Mouse (Mus musculus) A20 (cell line): ENCODE data around the gene Ypel3.
"Not testable (repeated sequence)": the region's sequence is repeated elsewhere in the genome, so short reads cannot be mapped to it uniquely, and the experiment has no call there.

ENCODE experiments used
- DNase-seq: peaks from one replicate; pipeline ENCODE4 v3.0.0-alpha.2; 2011; ENCODE audit warnings: low read depth, low spot score

The Ypel3 gene

DNA sequence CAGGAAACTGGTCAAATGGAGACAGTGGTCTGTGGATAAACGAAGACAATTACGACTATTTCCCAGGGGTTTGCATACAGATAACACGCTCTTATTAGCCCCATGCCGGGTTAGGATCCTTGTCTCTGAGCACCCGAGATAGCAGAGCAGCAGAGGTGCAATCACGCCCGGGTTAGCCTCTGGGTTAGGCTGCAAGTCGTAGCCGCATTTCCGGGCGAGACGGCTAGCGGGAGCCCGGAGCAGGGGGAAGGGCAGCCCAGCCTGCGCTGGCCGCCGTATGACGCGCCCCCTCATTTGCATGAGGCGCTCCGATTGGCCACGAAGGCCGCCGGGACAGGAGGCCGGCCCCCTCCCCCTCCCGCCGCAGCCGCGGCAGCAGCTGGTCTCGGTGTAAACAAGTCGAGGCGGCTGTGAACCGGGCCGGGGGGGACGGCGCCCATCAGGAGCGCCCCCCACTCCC is at the start of gene Ypel3:
Ypel3 (plus strand) TSS at position 358 of the 460 bp plus-strand sequence.
- DNase-seq: peak; percentile 95

DNA sequence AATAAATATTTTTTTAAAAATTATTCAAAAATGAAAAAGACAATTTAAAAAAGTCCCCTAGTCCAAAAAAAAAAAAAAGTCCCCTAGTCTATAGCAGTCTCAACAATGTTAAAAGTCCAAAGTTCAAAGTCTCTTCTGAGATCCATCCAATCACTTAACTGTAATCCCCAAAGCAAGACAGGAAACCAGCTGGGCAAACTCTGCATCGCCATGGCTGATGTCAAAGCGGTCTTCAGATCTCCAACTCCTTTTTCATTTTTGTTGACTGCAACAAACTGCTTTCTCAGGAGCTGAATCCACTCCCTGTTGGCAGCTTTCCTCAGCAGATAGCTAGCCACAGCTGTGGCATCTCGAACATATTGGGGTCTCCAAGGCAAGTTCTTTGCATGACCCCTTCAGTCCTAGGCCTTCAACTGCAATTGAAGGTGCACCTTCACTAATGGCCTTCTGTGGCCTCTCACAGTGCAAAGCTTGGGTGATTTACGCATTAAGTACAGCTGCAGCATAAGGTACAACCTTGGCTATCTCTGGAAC is 46.4 kb upstream of the Ypel3 start:
- not testable (repeated sequence) for DNase-seq

DNA sequence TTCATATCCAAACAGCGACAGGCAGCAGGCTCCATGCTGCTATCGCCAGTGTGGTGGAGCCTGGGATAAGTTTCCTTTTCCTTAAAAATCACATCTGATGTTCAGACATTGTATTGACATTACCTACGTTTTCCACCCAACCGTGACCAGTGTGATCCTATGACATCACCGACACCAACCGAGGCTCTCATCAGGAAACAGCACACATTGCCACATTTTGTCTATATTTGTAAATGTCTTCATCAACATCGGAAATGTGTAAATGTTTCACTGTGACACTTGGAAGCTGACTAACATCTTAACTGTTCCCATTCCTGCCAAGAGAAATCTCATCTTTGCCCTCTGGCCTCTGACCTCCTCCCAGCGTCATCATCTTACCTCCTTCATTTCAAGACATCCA is 40.6 kb upstream of the Ypel3 start:
- no peak for DNase-seq

DNA sequence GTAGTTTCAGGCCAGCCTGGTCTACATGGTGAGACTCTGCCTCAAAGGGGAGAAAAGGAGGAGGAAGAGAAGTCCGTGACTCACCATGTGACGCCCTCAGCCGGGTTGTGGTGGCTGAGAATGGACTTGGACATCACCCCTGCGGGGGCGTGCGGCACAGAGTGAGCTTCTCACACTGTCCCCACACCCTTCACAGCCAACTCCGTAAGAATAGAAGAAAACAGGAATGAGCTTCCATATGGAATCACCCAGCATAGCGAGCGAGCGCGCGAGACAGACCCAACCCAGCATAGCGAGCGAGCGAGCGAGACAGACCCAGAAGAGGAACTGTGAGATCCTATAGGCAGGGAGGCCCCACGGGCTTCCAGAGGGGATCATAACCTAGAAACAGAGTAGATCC is 37.2 kb upstream of the Ypel3 start:
- DNase-seq: no peak

DNA sequence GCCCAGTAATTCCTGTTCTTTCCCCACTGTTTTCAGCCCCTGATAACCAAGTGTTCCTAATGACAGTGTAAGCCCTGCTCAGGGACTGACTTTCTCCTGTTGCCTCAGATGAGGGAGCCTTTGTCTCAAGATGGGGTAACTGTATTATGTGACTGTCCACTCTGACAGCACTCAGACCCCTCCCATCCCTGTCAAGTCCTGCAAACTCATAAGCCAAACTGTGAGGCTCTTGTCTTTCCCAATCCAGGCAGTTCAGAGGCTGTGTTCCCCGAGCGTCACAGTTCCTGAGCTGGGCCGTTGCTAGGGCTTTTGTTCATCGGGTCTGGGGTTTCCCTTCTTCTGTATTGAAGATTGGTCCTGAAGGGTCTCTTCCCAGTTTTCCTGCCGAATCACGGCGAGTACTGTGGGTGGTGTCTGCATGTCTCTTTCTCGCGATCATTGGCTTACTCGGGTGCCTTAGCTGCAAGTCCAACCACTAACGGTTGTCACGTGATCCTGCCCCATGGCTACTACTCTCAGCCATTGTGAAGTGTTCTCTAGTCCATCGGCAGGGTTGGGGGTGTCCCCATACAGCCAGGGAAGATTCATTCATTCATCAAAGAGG is 36.5 kb upstream of the Ypel3 start:
- DNase-seq: no peak

DNA sequence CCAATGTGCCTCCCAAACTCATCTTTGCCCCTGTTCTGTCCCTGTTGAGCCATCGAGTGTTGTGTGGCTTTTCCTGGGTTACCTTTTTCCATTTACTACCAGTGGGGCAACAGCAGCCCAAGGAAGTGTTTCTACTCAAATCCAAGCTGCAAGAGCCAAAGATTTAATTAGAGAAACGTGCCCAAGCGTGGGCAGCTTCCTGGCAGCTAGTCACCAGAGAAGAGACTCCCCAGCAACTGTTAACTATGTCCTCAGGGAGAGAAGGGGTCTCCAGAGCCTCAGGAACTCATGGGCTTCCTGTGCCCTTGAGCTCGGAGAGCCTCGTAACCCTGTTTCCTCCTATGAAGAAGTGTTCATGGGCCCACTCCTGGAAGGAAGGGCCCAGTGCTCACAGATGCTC is 35.8 kb upstream of the Ypel3 start:
- no peak for DNase-seq

DNA sequence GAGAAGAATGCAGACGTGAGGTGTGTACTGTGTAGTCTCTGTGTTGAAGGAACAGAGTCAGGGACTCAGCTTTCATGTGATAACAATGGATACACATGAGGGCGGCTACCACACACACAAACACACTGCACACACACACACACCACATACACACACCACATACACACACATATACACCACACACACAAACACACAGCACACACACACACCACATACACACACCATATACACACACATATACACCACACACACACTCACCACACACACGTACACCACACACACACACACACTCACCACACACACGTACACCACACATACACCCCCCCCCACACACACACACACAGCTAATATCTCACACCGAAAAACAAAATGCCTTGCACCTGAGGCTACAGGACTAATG is 35.3 kb upstream of the Ypel3 start:
- no peak for DNase-seq

DNA sequence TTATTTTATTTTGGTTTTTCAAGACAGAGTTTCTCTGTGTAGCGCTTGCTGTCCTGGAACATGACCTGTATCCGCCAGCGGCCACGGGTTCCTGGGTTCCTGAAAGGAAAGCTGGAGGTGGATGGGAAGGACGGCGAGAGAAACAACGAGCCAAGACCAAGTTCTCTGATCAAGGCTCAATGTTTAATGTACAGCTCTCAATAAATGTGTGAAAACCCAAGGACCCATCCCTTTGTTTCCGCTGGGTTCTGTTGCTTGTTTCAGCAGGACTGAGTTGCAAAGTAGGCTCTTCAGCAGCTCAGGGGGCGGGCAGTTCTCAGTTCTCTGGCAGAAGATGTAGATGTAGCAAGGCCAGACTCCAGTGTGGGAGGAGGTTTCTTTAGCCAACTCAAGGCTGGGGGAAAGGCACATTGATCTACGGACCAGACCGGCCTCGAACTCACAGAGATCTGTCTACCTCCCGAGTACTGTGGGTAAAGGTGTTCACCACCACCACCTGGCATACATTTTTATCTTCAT is 34.7 kb upstream of the Ypel3 start:
- no peak for DNase-seq

DNA sequence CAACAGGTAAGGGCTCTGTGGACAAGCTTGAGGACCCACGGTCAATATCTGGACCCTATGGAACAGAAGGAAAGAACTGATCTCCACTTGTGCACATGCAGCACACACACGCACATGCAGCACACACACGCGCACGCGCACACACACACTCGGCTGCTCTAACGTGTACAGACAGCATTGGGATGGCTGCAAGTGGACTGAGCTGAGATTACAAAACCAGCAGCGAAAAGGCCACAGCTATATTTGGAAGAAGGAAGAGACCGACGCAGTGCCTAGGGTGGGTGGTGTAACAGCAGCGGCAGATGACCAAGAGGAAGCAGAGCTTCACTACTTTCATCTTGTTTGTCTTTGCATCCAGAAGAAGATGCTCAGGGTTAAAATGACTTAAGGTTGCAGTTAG is 30.7 kb upstream of the Ypel3 start:
- peak; percentile 55 for DNase-seq

DNA sequence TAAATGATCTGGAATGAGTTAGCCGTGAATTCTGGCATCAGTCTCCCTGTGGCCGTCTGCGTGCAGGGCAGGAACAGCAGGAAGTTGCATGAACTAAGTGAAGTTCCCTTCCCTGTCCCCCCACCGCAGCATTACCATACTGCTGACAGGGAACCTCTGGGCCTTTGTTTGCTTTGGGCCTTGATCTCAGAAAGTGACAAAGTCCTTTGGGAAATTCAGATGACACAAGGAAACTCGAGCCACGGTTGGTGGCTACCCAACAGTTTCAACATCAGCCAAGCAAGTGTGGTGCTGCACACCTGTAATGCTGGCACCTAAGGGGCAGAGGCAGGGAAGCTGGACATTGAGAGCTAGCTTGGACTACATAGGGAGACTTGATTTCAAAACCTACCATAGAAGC is 30.0 kb upstream of the Ypel3 start:
- peak; percentile 11 for DNase-seq

DNA sequence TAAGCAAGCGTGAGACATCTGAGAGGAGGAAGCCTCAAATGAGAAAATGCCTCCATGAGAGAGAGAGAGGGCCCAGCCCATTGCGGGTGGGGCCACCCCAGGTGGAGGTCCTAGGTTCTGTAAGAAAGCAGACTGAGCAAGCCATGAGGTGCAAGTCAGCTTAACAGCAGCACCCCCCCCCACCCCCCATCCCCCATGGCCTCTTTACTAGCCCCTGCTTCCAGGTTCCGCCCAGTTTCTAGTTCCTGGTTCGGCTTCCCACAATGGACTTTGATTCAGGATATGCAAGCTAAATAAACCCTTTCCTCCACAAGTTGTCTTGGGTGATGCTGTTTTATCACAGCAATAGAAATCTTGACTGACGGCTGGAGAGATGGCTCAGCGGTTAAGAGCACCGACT is 27.9 kb upstream of the Ypel3 start:
- no peak for DNase-seq

DNA sequence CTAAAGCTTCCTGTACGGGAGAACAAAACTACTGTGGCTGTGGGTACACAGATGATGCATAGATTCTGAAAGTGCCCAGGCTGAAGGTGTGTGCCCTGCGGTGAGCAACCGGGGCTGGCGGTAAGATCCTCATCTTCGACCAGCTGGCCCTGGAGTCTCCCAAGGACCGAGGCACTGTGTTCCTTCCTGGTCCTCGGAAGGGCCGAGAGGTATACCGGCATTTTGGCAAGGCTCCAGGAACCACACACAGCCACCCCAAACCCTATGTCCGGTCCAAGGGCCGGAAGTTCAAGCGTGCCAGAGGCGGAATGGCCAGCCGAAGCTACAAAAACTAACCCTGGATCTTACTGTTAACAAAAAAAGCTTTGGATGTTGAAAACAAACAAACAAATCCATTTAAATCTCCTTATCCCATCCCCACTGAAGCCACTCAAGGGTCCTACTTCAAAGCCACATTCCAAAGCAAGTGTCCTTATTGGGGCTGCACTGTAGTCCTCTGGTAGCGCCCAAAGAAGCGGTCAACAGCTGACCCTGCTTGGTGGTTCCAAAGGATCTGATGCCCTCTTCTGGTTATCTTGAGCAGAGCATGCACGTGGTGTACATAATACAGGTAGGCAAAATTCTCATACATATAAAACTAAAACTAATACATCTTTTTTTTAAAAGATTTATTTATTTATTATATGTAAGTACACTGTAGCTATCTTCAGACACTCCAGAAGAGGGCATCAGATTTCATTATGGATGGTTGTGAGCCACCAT is 27.0 kb upstream of the Ypel3 start:
- DNase-seq: peak; percentile 17

DNA sequence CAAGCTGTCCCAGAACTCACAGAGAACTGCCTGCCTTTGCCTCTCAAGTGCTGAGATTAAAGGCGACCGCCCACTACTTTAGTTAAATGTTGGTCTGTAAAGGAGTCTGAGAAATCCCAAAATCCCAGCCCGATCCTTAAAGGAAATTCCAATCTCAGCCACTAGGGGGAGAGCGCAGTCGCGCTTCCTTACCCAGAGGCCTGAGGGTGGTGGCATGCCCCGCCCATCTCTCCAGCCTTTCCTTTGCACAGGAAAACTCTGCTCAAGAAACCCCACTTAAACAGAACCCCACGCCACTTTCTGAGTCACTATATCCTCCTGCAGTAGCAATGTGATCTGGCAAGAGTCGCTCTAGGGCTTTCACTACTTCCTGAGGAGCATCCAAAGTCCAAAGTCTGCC is 21.9 kb upstream of the Ypel3 start:
- DNase-seq: peak; percentile 80

DNA sequence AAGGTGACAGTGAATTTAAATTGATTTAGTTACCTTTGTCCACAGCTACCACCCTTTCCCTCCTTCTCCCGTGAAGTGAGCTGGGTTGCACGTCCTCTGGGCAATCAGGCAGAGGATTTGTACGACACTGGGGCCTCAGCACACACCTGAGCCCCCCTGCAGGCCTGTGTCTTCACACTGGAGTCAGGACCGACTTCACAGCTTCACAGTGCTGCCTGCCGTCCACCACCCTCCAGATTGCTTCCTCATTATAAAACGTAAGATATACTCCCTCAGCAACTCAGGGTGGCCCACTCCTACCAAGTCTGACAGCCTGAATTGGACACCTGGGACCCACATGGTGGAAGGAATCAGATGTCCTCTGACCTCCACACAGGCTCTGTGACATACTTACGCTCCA is 18.2 kb upstream of the Ypel3 start:
- no peak for DNase-seq

DNA sequence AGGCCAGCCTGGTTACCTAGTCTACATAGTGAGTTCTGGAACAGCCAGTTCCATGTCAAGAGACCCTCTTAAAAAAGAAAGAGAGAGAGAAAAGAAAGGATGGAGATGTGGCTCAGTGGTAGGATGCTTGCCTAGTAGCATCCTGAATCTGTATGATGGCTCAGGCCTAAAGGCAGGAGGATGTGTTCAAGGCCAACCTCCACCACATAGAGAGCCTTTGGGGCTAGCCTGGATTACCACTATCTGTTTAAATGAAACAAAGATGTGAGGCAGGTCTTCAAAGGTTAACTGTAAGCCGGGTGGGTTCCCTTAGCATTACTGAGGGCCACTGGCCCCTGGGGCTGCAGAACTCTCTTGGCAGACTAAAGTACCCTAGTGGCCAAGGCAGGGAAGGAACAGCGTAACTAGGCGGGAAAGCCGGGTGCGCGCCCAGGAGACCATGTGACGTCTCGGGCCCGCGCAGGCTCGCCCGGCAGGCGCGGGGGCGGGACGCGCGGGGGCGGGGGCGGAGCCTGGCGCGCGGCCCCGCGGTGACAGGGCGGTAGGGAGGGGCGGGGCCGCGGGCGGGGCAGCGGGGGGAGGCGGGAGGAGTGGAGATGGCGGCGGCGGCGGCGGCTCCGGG is 17.6 kb upstream of the Ypel3 start, which contains the start of gene Mapk3:
Mapk3 (plus strand) TSS at position 552 of the 622 bp plus-strand sequence.
- DNase-seq: peak; percentile 94

DNA sequence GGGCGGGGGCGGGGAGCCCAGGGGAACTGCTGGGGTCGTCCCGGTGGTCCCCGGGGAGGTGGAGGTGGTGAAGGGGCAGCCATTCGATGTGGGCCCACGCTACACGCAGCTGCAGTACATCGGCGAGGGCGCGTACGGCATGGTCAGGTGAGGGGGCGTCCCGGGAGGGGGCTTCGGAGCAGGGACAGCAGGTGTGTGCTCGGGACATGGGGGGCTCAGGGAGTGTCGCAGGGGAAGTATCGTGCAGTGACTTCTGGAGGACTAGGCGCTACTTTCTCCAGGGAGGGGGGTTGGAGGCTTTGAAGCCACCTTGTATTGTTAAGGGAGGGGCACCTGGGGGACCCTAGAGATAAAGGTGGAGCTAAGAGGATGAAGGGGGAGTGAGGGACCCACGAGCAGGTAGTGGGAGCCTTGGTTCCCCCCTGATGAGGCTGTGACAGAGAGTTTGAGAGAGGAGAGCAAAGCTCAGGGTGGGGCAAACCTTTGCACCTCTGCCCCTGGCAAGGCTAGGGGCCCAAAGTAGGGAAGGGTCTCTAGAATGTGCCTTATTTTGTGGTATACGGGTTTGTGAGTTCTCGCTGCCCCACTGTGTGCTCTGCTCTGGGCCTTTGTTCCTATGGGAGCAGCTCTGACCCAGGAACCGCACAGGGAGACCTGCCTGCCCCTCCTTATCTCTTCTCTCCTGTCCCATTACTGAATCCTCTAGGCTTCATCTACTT is 16.9 kb upstream of the Ypel3 start:
- DNase-seq: no peak

DNA sequence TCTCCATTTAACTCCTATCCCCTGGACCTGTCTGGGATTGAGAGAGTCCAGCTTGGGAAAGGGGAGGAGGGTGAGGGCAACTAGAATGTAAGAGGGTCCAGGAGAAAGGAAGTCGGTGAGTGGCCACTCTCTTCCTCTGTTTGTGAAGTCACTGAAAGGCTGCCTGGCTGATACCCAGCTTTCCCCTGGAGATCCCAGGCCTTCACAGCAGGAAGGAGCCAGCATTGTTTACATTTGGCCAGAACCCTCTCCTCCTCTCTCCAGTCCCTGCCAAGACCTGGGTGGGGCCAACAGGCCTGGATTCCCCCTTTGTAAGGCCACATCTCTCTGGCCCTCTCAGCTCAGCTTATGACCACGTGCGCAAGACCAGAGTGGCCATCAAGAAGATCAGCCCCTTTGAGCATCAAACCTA is 16.4 kb upstream of the Ypel3 start:
- DNase-seq: no peak

DNA sequence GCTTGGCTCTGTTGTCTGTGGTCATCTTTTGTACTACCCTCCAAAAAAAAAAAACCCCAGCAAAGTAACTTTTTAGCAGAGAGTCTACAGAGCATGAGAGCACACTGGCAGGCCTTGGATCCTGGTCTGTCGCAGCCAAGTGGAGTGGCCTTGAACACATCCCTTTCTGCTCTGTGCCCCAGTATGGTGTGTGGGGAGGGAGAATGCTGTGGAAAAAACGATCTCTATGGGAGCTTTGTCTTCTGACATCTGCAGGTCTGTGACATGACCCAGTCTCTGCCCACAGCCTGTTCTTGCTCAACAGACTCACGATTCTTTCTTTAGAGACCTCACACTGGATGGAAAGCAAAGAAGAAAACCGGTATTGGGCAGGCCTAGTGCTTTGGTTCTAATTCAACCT is 15.8 kb upstream of the Ypel3 start:
- no peak for DNase-seq

DNA sequence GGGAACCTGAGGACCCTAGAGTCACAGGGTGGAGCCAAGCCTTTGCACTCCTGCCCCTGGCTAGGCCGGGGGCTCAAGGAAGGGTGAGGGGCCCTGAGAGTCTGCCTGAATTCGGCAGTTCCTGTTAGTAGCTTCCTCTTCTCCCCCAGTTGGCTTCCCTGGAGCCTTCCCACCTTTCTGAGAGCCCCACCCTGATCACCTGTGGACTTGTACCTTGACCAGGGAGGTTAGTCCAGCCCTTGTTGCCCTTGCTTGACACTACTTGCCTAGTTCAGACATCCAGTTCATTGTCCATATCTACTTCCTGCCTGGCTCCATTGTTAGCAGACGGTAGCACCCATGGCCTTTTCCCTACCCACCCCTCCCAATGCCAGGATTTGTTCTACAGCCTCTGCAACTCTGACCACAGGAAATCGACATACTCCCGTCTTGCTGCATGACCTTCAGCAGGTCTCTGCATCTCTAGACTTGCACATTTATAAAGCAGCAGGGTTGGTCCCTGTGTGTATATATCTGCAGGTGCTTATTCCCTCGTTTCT is 15.2 kb upstream of the Ypel3 start:
- no peak for DNase-seq

DNA sequence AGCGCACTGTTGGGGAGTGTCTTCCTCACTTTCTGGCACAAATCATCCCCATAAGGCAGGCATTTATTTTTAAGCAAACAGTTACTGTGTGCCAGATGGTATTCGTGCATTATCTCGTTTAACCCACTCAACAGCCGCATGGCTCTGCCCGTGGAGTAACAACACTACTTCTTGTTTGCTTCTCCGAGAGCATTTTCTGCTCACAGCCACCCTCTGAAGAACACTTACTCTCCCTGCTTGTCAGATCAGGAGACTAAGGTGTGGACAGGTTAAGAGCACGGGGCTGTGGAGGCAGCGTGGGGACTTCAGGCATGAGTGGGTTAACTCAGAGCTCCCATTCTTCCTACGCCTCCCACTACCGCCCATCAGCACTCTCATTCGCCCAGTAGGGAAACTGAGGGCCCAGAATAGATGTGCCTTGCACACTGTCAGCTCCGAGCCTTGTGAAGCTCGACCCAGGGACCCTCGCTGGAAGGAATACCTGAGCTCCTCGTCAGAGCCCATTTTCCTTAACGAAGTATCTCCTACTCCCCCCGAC is 14.2 kb upstream of the Ypel3 start:
- no peak for DNase-seq

DNA sequence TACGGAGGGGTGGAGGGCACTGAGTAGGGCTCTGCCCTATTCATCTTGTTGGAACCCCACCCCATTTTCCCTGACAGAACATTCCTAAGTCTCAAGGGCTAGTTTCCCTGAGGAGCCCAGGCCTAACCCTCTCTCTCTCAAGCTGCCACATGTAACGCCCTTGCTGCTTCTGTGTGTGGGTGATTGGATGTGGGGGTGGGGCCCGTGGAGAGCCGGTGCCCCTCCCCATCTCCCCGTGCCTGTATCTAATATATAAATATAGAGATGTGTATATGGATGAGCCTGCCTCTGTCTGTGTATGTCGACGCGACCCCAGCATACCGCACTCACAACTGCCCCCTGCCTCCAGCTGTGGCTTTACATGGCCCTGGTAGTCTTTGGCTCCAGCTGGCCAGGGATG is 11.2 kb upstream of the Ypel3 start:
- no peak for DNase-seq
